Mouse (Mus musculus) forebrain, postnatal 0 days (tissue): ENCODE results near the gene Ntrk3. TPM values are rescaled to one million over a fixed set of nuclear protein-coding genes. Genes with fewer than 3 reads are reported as not detected.

Source experiments
- ATAC-seq: fragments of 200-750 bp; cut with Nextera tagmentation; 2 replicates; pipeline ENCODE4 v1.8.0; 2017; ENCODE audit warnings: mild to moderate bottlenecking, moderate library complexity
- DNase-seq: peaks from one replicate; pipeline ENCODE4 v3.0.0-alpha.2; 2015
- H3K27ac ChIP-seq: fragments of 300-500 bp; sonication (generic); 2 replicates; pipeline ENCODE4 v1.5.1; 2014; ENCODE audit warnings: low read depth, mild to moderate bottlenecking, antibody characterized with exemption, low read length, moderate library complexity, mixed read lengths
- H3K27me3 ChIP-seq: fragments of 300-500 bp; sonication (generic); 2 replicates; pipeline ENCODE4 v1.6.1; 2014; ENCODE audit warnings: mild to moderate bottlenecking, low read length, mixed read lengths; ENCODE audit not compliant: insufficient read depth
- H3K36me3 ChIP-seq: fragments of 300-500 bp; sonication (generic); 2 replicates; pipeline ENCODE4 v1.6.1; 2014; ENCODE audit warnings: mild to moderate bottlenecking, moderate library complexity; ENCODE audit not compliant: insufficient read depth
- H3K4me1 ChIP-seq: fragments of 300-500 bp; sonication (generic); 2 replicates; pipeline ENCODE4 v1.6.1; 2014; ENCODE audit warnings: antibody characterized with exemption; ENCODE audit not compliant: insufficient read depth
- H3K4me2 ChIP-seq: fragments of 300-500 bp; sonication (generic); 2 replicates; pipeline ENCODE4 v1.6.1; 2014; ENCODE audit warnings: low read depth, mild to moderate bottlenecking, moderate library complexity
- H3K4me3 ChIP-seq: fragments of 300-500 bp; sonication (generic); 2 replicates; pipeline ENCODE4 v1.5.1; 2014; ENCODE audit warnings: low read depth, low read length, mixed read lengths
- H3K9ac ChIP-seq: fragments of 300-500 bp; sonication (generic); 2 replicates; pipeline ENCODE4 v1.6.1; 2014; ENCODE audit warnings: mild to moderate bottlenecking
- H3K9me3 ChIP-seq: fragments of 300-500 bp; sonication (generic); 2 replicates; pipeline ENCODE4 v1.6.1; 2016; ENCODE audit warnings: low read length
- CTCF ChIP-seq: sonication (generic); IDR thresholded peaks from 2 replicates; pipeline ENCODE4 v1.5.1; 2016; ENCODE audit warnings: antibody characterized with exemption, control low read depth, low read depth
- WGBS: fragments of 180-500 bp; shearing (Covaris S2); extraction: QIAGEN DNeasy Blood & Tissue Kit; methylation state at CpG from one replicate; pipeline ENCODE4 v1.1.7; 2014; 5-methylcytosine and 5-hydroxymethylcytosine counted together
- polyA plus RNA-seq: library from polyadenylated mRNA; unstranded; fragments of >200 nt; fragmentation: Nextera tagmentation; extraction: Ambion mirVana; gene quantifications from 2 replicates; pipeline ENCODE4 v1.2.1, GENCODE M21; 2015
- total RNA-seq: library from RNA; depleted of rRNA; stranded (reverse); fragments of >200 nt; gene quantifications from 2 replicates; pipeline ENCODE4 v1.2.3, GENCODE M21; 2014

Gene Ntrk3
- total and polyA plus RNA-seq, 2 experiments from 2014 or later, result 28.5 to 90.1 TPM

GRCm38 (mm10) chr7:78478881-78479280 is 258.9 kb downstream of the Ntrk3 start:
- H3K4me3 ChIP-seq, result no peak overlapping the region
- no peak overlapping the region for H3K4me2 ChIP-seq
- H3K4me1 ChIP-seq, result 0 out of 2 replicates have a peak, but pooled peaks cover 3% of the 10 kb centered on the region
- TF ChIP-seq CTCF, result no peak
- WGBS, result 35% methylated on average over 2 of the region's 2 CpGs
- H3K36me3 ChIP-seq, result no peaks in the 10 kb centered on the region
- H3K27ac ChIP-seq, result no peak overlapping the region
- ATAC-seq (peak; percentile 69), DNase-seq (peak; percentile 64)
- no peak overlapping the region for H3K9ac ChIP-seq
- no peaks in the 10 kb centered on the region for H3K9me3 ChIP-seq
- H3K27me3 ChIP-seq, result no peaks in the 10 kb centered on the region

- Histone ChIP-seq H3K9ac (no peak overlapping the region), H3K27me3 (no peaks in the 10 kb centered on the region), H3K27ac (no peak overlapping the region), H3K4me1 (no peaks in the 10 kb centered on the region), H3K36me3 (peaks cover 4% of the 10 kb centered on the region; the same call in 1 of the 2 replicates), H3K9me3 (no peaks in the 10 kb centered on the region), H3K4me2 (no peak overlapping the region), H3K4me3 (no peak overlapping the region)
- WGBS, result 73% methylated on average over 4 of the region's 4 CpGs
- peak; percentile 36; the same call in 1 of the 2 replicates for ATAC-seq
- no peak for DNase-seq
- TF ChIP-seq CTCF, result no peak
Measured at GRCm38 (mm10) chr7:78471755-78472154, 266.1 kb downstream of the Ntrk3 start.

- Histone ChIP-seq H3K4me3 (no peak overlapping the region), H3K27me3 (no peaks in the 10 kb centered on the region), H3K9me3 (no peaks in the 10 kb centered on the region), H3K4me2 (no peak overlapping the region), H3K36me3 (peaks cover 4% of the 10 kb centered on the region; the same call in 1 of the 2 replicates), H3K9ac (no peak overlapping the region), H3K4me1 (no peaks in the 10 kb centered on the region), H3K27ac (no peak overlapping the region)
- no peak for TF ChIP-seq CTCF
- no peak for DNase-seq
- no peak for ATAC-seq
- 68% methylated on average over 1 of the region's 1 CpGs for WGBS
Measured at GRCm38 (mm10) chr7:78471270-78471669, 266.5 kb downstream of the Ntrk3 start.

GRCm38 (mm10) chr7:78462605-78463004 is 275.2 kb downstream of the Ntrk3 start:
- Histone ChIP-seq H3K4me3 (no peak overlapping the region), H3K27ac (no peak overlapping the region), H3K36me3 (peaks cover 26% of the 10 kb centered on the region), H3K9ac (no peak overlapping the region), H3K27me3 (no peaks in the 10 kb centered on the region), H3K9me3 (no peaks in the 10 kb centered on the region), H3K4me1 (no peaks in the 10 kb centered on the region), H3K4me2 (no peak overlapping the region)
- 85% methylated on average over 5 of the region's 5 CpGs for WGBS
- no peak for DNase-seq
- no peak for ATAC-seq
- TF ChIP-seq CTCF, result no peak

- H3K27ac ChIP-seq, result no peak overlapping the region
- H3K4me3 ChIP-seq, result no peak overlapping the region
- no peaks in the 10 kb centered on the region for H3K9me3 ChIP-seq
- WGBS, result 76% methylated on average over 1 of the region's 1 CpGs
- no peak overlapping the region for H3K4me2 ChIP-seq
- DNase-seq (no peak), ATAC-seq (no peak)
- TF ChIP-seq CTCF, result no peak
- no peak overlapping the region for H3K9ac ChIP-seq
- no peaks in the 10 kb centered on the region for H3K4me1 ChIP-seq
- no peaks in the 10 kb centered on the region for H3K27me3 ChIP-seq
- H3K36me3 ChIP-seq, result peaks cover 22% of the 10 kb centered on the region
Measured at GRCm38 (mm10) chr7:78459021-78459420, 278.8 kb downstream of the Ntrk3 start.

- no peaks in the 10 kb centered on the region for H3K9me3 ChIP-seq
- H3K27ac ChIP-seq, result no peak overlapping the region
- TF ChIP-seq CTCF, result no peak
- H3K36me3 ChIP-seq, result peaks cover 12% of the 10 kb centered on the region
- H3K4me1 ChIP-seq, result no peaks in the 10 kb centered on the region
- no peak for ATAC-seq
- no peak for DNase-seq
- no peak overlapping the region for H3K9ac ChIP-seq
- no peak overlapping the region for H3K4me3 ChIP-seq
- H3K27me3 ChIP-seq, result no peaks in the 10 kb centered on the region
- 86% methylated on average over 2 of the region's 2 CpGs for WGBS
- no peak overlapping the region for H3K4me2 ChIP-seq
Measured at GRCm38 (mm10) chr7:78451666-78452065, 286.1 kb downstream of the Ntrk3 start.

GRCm38 (mm10) chr7:78449909-78450592 is 287.8 kb downstream of the Ntrk3 start:
- Histone ChIP-seq H3K36me3 (peaks cover 17% of the 10 kb centered on the region), H3K9me3 (no peaks in the 10 kb centered on the region), H3K9ac (no peak overlapping the region), H3K4me3 (no peak overlapping the region), H3K27me3 (no peaks in the 10 kb centered on the region), H3K4me1 (no peaks in the 10 kb centered on the region), H3K4me2 (no peak overlapping the region), H3K27ac (no peak overlapping the region)
- 41% methylated on average over 6 of the region's 6 CpGs for WGBS
- DNase-seq (no peak), ATAC-seq (no peak)
- no peak for TF ChIP-seq CTCF
